Mouse (Mus musculus) kidney, adult 9 months (tissue): ENCODE measurements around the gene Gm11733.

Experiments used
- DNase-seq: peaks from one replicate; pipeline ENCODE4 v3.0.0; 2022

Gm11733 gene

GRCm38 (mm10) chr11:117478271-117479006 is 5.7 kb upstream of the Gm11733 start:
- no peak for DNase-seq

- no peak for DNase-seq
Measured at GRCm38 (mm10) chr11:117479007-117479719, 5.0 kb upstream of the Gm11733 start.

GRCm38 (mm10) chr11:117479746-117480145 is 4.4 kb upstream of the Gm11733 start:
- no peak for DNase-seq

- peak; percentile 9 for DNase-seq
Measured at GRCm38 (mm10) chr11:117482300-117482676, 1.9 kb upstream of the Gm11733 start.

GRCm38 (mm10) chr11:117482677-117483511 is 1.3 kb upstream of the Gm11733 start:
- DNase-seq, result peak; percentile 80

GRCm38 (mm10) chr11:117491408-117492208 is 7.4 kb downstream of the Gm11733 start:
- no peak for DNase-seq

GRCm38 (mm10) chr11:117492209-117492505 is 8.0 kb downstream of the Gm11733 start:
- DNase-seq, result no peak

GRCm38 (mm10) chr11:117496812-117497211 is 12.6 kb downstream of the Gm11733 start:
- DNase-seq, result no peak

- peak; percentile 52 for DNase-seq
Measured at GRCm38 (mm10) chr11:117497256-117498136, 13.3 kb downstream of the Gm11733 start.

- DNase-seq, result no peak
Measured at GRCm38 (mm10) chr11:117498137-117498511, 14.0 kb downstream of the Gm11733 start.

- no peak for DNase-seq
Measured at GRCm38 (mm10) chr11:117508972-117509371, 24.8 kb downstream of the Gm11733 start.

- DNase-seq, result no peak
Measured at GRCm38 (mm10) chr11:117515718-117516421, 31.7 kb downstream of the Gm11733 start.

GRCm38 (mm10) chr11:117516422-117516796 is 32.2 kb downstream of the Gm11733 start:
- DNase-seq, result no peak

GRCm38 (mm10) chr11:117521906-117522780 is 38.0 kb downstream of the Gm11733 start:
- DNase-seq, result no peak

GRCm38 (mm10) chr11:117522879-117523519 is 38.8 kb downstream of the Gm11733 start:
- peak; percentile 72 for DNase-seq

- DNase-seq, result no peak
Measured at GRCm38 (mm10) chr11:117525606-117526349, 41.6 kb downstream of the Gm11733 start.

- no peak for DNase-seq
Measured at GRCm38 (mm10) chr11:117532374-117532773, 48.2 kb downstream of the Gm11733 start.

- peak; percentile 60 for DNase-seq
Measured at GRCm38 (mm10) chr11:117534912-117535311, 50.7 kb downstream of the Gm11733 start.
